9 mouse cellular contexts compared by ENCODE assay signal in the genomic region with DNA sequence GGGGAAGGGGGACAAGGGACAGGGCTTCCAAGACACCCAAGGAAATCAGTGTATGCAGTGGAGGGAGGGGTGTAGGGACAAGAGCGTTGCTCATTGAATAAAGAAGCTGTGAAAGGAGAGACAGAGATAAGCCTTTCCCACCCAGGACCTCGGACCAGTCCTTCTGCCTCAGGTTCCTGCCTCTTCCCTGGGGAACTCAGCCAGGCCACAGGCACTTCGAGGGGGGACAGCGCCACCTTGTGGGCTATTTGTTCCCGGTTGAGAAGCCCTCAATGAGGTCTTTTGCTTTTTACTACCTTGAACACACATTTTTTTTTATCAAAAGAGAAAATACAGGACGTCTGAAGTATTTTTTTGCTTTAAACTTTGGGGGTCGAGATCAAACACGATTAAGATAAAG.
DNase-seq lines count a peak whose midpoint lies in the region; ATAC-seq lines count a peak whose summit lies in the region.
"Had no signal": no experiment of that assay in that cellular context is flagged by ENCODE, and none has a peak within 500 bp of the region (broad histone marks: within the 10 kb centered on the region; RNA-seq: fewer than 3 reads in every experiment).

No protein-coding gene starts in this region.

- 5% methylated on average over 8 of the region's 8 CpGs for WGBS in forebrain, embryonic 11.5 days
- WGBS in forebrain, embryonic 13.5 days = 3% methylated on average over 8 of the region's 8 CpGs
- 3% methylated on average over 8 of the region's 8 CpGs for WGBS in embryonic facial prominence, embryonic 11.5 days

- DNase-seq in forebrain, embryonic 11.5 days (ENCODE audit: low spot score) = peak; percentile 90
- DNase-seq in adrenal gland, postnatal 36 days = peak; percentile 86 to 90
- peak; percentile 82 for DNase-seq in embryonic facial prominence, embryonic 11.5 days (ENCODE audit: low spot score)
- peak; percentile 49 for DNase-seq in hindlimb bud, embryonic 11.5 days (ENCODE audit: extremely low spot score, low read depth, low spot score)
- peak; percentile 82 to 84 for DNase-seq in layer of hippocampus, postnatal 36 days
- peak; percentile 50 to 85 for DNase-seq in spleen, postnatal 4 days (ENCODE audit: low spot score in 2 of 2)

- no peak overlapping the region for H3K9ac ChIP-seq in forebrain, embryonic 11.5 days (ENCODE audit: low read length)
- no peak overlapping the region for H3K9ac ChIP-seq in forebrain, embryonic 13.5 days
- no peak overlapping the region for H3K9ac ChIP-seq in embryonic facial prominence, embryonic 11.5 days (replicated peaks; ENCODE audit: low read length)

- peaks cover 17% of the 10 kb centered on the region for H3K27me3 ChIP-seq in forebrain, embryonic 11.5 days (ENCODE audit: control insufficient read depth, insufficient read depth, low read length)
- peaks cover 49% of the 10 kb centered on the region for H3K27me3 ChIP-seq in forebrain, embryonic 13.5 days
- no peaks in the 10 kb centered on the region for H3K27me3 ChIP-seq in embryonic facial prominence, embryonic 11.5 days (ENCODE audit: control insufficient read depth, insufficient read depth, low read length)

- no peak for ATAC-seq in forebrain, embryonic 11.5 days (replicated peaks; ENCODE audit: low FRiP score)
- no peak for ATAC-seq in forebrain, embryonic 13.5 days
- no peak for ATAC-seq in embryonic facial prominence, embryonic 11.5 days (replicated peaks; ENCODE audit: insufficient number of reproducible peaks, low FRiP score, low TSS enrichment, low read depth)
- peak; percentile 68 for ATAC-seq in megakaryocyte progenitor cell, adult 5-6 weeks (replicated peaks; ENCODE audit: poor library complexity)

- H3K36me3 ChIP-seq in forebrain, embryonic 11.5 days (ENCODE audit: control insufficient read depth, insufficient read depth, low read length) = no peaks in the 10 kb centered on the region
- no peaks in the 10 kb centered on the region for H3K36me3 ChIP-seq in forebrain, embryonic 13.5 days (ENCODE audit: poor library complexity, severe bottlenecking)
- H3K36me3 ChIP-seq in embryonic facial prominence, embryonic 11.5 days (replicated peaks; ENCODE audit: control insufficient read depth, insufficient read depth, low read depth, low read length) = no peaks in the 10 kb centered on the region

- H3K9me3 ChIP-seq in forebrain, embryonic 11.5 days (ENCODE audit: control insufficient read depth, low read length) = no peaks in the 10 kb centered on the region
- H3K9me3 ChIP-seq in forebrain, embryonic 13.5 days (replicated peaks) = no peaks in the 10 kb centered on the region
- no peaks in the 10 kb centered on the region for H3K9me3 ChIP-seq in embryonic facial prominence, embryonic 11.5 days (replicated peaks; ENCODE audit: control insufficient read depth, low read length)
- H3K9me3 ChIP-seq: megakaryocyte, embryonic 14.5 days had no signal

- no peak overlapping the region for H3K27ac ChIP-seq in forebrain, embryonic 11.5 days (ENCODE audit: low read depth, low read length)
- no peak overlapping the region for H3K27ac ChIP-seq in forebrain, embryonic 13.5 days
- no peak overlapping the region for H3K27ac ChIP-seq in embryonic facial prominence, embryonic 11.5 days (replicated peaks; ENCODE audit: low read depth, low read length)

- H3K4me3 ChIP-seq in forebrain, embryonic 11.5 days (ENCODE audit: low read depth, low read length) = no peak overlapping the region
- H3K4me3 ChIP-seq in forebrain, embryonic 13.5 days = no peak overlapping the region
- H3K4me3 ChIP-seq in embryonic facial prominence, embryonic 11.5 days (ENCODE audit: low read depth, low read length) = no peak overlapping the region
- H3K4me3 ChIP-seq: megakaryocyte, embryonic 14.5 days had no signal

- no peak overlapping the region for H3K4me2 ChIP-seq in forebrain, embryonic 11.5 days (ENCODE audit: low read depth, low read length, severe bottlenecking)
- H3K4me2 ChIP-seq in forebrain, embryonic 13.5 days = no peak overlapping the region
- no peak overlapping the region for H3K4me2 ChIP-seq in embryonic facial prominence, embryonic 11.5 days (ENCODE audit: low read depth, low read length)

- peaks cover 5% of the 10 kb centered on the region for H3K4me1 ChIP-seq in forebrain, embryonic 11.5 days (replicated peaks; ENCODE audit: control insufficient read depth, insufficient read depth, low read length)
- peaks cover 17% of the 10 kb centered on the region for H3K4me1 ChIP-seq in forebrain, embryonic 13.5 days
- no peaks in the 10 kb centered on the region for H3K4me1 ChIP-seq in embryonic facial prominence, embryonic 11.5 days (ENCODE audit: control insufficient read depth, insufficient read depth, low read length)
- H3K4me1 ChIP-seq: megakaryocyte, embryonic 14.5 days had no signal
